Mouse (Mus musculus) limb, embryonic 10.5 days (tissue): ENCODE results near the gene Vtcn1. TPM values are rescaled to one million over a fixed set of nuclear protein-coding genes. Genes with fewer than 3 reads are reported as not detected.

ENCODE experiments used
- DNase-seq: peaks from one replicate; pipeline ENCODE4 v3.0.0-alpha.2; 2017; ENCODE audit warnings: low spot score
- H3K27ac ChIP-seq: fragments of 300-500 bp; sonication (generic); 2 replicates; pipeline ENCODE4 v1.5.1; 2016; ENCODE audit warnings: mild to moderate bottlenecking
- H3K27me3 ChIP-seq: fragments of 300-500 bp; sonication (generic); 2 replicates; pipeline ENCODE4 v1.6.1; 2016; ENCODE audit warnings: low read depth, mild to moderate bottlenecking; ENCODE audit not compliant: poor library complexity, severe bottlenecking
- H3K36me3 ChIP-seq: fragments of 300-500 bp; sonication (generic); 2 replicates; pipeline ENCODE4 v1.6.1; 2016; ENCODE audit warnings: mild to moderate bottlenecking, moderate library complexity
- H3K4me1 ChIP-seq: fragments of 300-500 bp; sonication (generic); 2 replicates; pipeline ENCODE4 v1.6.1; 2016
- H3K4me3 ChIP-seq: fragments of 300-500 bp; sonication (generic); 2 replicates; pipeline ENCODE4 v1.5.1; 2016; ENCODE audit warnings: mild to moderate bottlenecking, moderate library complexity
- H3K9me3 ChIP-seq: fragments of 300-500 bp; sonication (generic); replicated peaks from 2 replicates; pipeline ENCODE4 v1.6.1; 2016; ENCODE audit warnings: mild to moderate bottlenecking
- WGBS: fragments of 180-500 bp; shearing (Covaris S2); methylation state at CpG from one replicate; pipeline ENCODE4 v1.1.7; 2016; 5-methylcytosine and 5-hydroxymethylcytosine counted together
- polyA plus RNA-seq: library from polyadenylated mRNA; unstranded; fragments of >200 nt; fragmentation: Nextera tagmentation; extraction: Ambion mirVana; gene quantifications from 2 replicates; pipeline ENCODE4 v1.2.1, GENCODE M21; 2016

Vtcn1 gene
- polyA plus RNA-seq, 1 experiment from 2014 or later: not detected

- WGBS: 85% methylated on average over 23 of the region's 23 CpGs
- Histone ChIP-seq H3K4me1 (peaks cover 10% of the 10 kb centered on the region; the same call in 1 of the 2 replicates), H3K27me3 (no peaks in the 10 kb centered on the region), H3K27ac (no peak overlapping the region), H3K36me3 (no peaks in the 10 kb centered on the region), H3K9me3 (no peaks in the 10 kb centered on the region), H3K4me3 (no peak overlapping the region)
- no peak for DNase-seq
These were observed 36.3 kb downstream of the Vtcn1 start for GRCm38 (mm10) chr3:100861307-100862303.

- 0 out of 2 replicates have a peak, but pooled peaks cover 4% of the 10 kb centered on the region for H3K4me1 ChIP-seq
- H3K27ac ChIP-seq: no peak overlapping the region
- no peaks in the 10 kb centered on the region for H3K27me3 ChIP-seq
- 80% methylated on average over 5 of the region's 5 CpGs for WGBS
- DNase-seq: no peak
- H3K9me3 ChIP-seq: no peaks in the 10 kb centered on the region
- H3K4me3 ChIP-seq: no peak overlapping the region
- no peaks in the 10 kb centered on the region for H3K36me3 ChIP-seq
These were observed 41.7 kb downstream of the Vtcn1 start for GRCm38 (mm10) chr3:100866946-100867345.

GRCm38 (mm10) chr3:100877057-100877456 lies 51.8 kb downstream of the Vtcn1 start:
- H3K27ac ChIP-seq: no peak overlapping the region
- no peaks in the 10 kb centered on the region for H3K9me3 ChIP-seq
- DNase-seq: no peak
- H3K4me3 ChIP-seq: no peak overlapping the region
- H3K36me3 ChIP-seq: no peaks in the 10 kb centered on the region
- WGBS: 91% methylated on average over 4 of the region's 4 CpGs
- no peaks in the 10 kb centered on the region for H3K4me1 ChIP-seq
- H3K27me3 ChIP-seq: no peaks in the 10 kb centered on the region

DNA sequence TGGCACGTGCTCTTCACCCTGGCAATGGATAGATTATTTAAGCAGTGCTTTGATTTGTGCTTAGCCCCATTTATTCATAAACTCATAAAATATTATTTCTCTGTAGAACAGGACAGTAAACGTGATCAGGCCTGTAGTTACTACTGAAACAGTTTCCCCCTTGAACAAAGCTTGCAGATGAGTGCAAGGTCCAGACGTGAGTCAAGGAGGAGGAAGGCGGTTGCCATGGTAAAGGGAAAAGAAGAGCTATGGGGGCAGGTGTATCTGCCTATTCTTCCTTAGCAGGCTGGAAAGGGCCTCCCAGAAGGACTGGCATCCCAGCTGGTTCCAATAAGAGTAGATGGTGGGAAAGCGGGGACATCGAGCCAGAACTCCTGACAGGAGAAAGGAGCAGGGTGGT lies 56.1 kb downstream of the Vtcn1 start:
- 80% methylated on average over 6 of the region's 6 CpGs for WGBS
- Histone ChIP-seq H3K27me3 (no peaks in the 10 kb centered on the region), H3K9me3 (no peaks in the 10 kb centered on the region), H3K27ac (no peak overlapping the region), H3K36me3 (no peaks in the 10 kb centered on the region), H3K4me1 (no peaks in the 10 kb centered on the region), H3K4me3 (no peak overlapping the region)
- no peak for DNase-seq

DNA sequence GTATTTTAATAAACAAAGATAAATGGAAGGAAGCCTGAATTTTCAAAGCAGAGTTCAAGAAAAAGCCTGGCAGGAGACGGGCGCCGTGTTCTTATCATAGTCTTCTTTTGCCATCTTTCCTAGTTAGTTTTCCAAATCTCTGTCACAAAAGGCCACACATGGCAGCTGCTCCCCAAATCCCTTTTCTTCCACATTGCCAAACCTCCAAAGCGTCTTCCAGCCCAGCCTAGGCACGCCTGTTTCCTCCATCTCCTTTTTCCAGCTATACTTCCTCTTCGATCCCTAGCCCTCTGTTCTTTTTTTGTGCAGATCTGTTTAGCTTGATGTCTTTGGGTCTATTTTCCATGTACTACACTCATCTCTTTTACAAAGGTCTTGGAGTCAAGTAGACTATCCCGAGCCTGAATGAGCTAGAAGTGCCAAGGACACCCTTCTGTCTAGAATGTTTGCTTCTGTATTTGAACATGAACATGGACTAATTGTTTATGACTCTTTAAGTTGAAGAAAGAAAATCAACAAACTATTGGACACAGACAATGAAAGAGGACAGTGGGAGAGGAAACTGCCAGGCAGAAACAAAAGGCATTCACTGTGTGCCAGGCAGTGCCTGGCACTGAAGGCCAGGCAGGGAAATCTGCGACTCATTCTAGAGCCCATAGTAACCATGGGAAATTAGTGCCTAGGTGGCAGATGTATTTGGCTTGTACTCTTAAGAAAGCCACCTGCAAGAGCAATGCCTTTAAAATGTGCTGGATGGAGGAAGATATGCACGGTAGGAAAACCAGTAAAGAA lies 56.8 kb downstream of the Vtcn1 start:
- H3K4me3 ChIP-seq: no peak overlapping the region
- H3K27ac ChIP-seq: no peak overlapping the region
- no peaks in the 10 kb centered on the region for H3K36me3 ChIP-seq
- WGBS: 91% methylated on average over 9 of the region's 9 CpGs
- no peak for DNase-seq
- H3K27me3 ChIP-seq: no peaks in the 10 kb centered on the region
- H3K4me1 ChIP-seq: no peaks in the 10 kb centered on the region
- H3K9me3 ChIP-seq: no peaks in the 10 kb centered on the region

DNA sequence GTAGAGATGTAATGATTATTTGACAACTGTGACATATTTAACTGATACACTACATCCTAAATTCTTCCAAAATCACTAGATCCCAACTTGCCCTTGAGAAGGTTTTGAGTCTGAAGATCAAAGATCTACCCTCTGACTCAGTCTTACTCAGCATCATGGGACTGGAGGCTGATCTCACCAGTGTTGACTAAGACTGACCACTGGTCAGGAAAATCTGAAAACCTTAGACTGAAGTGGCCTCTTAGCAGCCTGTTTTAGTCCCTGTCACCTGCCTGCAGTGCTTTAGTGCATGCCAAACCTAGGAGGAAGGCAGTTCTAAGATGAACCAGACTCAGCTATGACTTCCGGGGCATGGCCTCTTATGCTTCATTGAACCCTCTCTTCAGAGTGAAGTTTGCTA lies 64.0 kb downstream of the Vtcn1 start:
- Histone ChIP-seq H3K4me3 (no peak overlapping the region), H3K27me3 (no peaks in the 10 kb centered on the region)
- 91% methylated on average over 1 of the region's 1 CpGs for WGBS

GRCm38 (mm10) chr3:100890406-100890805 lies 65.1 kb downstream of the Vtcn1 start:
- WGBS: 92% methylated on average over 3 of the region's 3 CpGs
- H3K4me3 ChIP-seq: no peak overlapping the region
- no peaks in the 10 kb centered on the region for H3K27me3 ChIP-seq
- no peaks in the 10 kb centered on the region for H3K36me3 ChIP-seq
- H3K4me1 ChIP-seq: peaks cover 13% of the 10 kb centered on the region
- DNase-seq: no peak
- H3K27ac ChIP-seq: no peak overlapping the region
- no peaks in the 10 kb centered on the region for H3K9me3 ChIP-seq

More for the DNA sequence above, 64.0 kb downstream of the Vtcn1 start:
- H3K4me1 ChIP-seq: peaks cover 13% of the 10 kb centered on the region
- no peaks in the 10 kb centered on the region for H3K9me3 ChIP-seq
- no peaks in the 10 kb centered on the region for H3K36me3 ChIP-seq
- no peak for DNase-seq
- no peak overlapping the region for H3K27ac ChIP-seq

DNA sequence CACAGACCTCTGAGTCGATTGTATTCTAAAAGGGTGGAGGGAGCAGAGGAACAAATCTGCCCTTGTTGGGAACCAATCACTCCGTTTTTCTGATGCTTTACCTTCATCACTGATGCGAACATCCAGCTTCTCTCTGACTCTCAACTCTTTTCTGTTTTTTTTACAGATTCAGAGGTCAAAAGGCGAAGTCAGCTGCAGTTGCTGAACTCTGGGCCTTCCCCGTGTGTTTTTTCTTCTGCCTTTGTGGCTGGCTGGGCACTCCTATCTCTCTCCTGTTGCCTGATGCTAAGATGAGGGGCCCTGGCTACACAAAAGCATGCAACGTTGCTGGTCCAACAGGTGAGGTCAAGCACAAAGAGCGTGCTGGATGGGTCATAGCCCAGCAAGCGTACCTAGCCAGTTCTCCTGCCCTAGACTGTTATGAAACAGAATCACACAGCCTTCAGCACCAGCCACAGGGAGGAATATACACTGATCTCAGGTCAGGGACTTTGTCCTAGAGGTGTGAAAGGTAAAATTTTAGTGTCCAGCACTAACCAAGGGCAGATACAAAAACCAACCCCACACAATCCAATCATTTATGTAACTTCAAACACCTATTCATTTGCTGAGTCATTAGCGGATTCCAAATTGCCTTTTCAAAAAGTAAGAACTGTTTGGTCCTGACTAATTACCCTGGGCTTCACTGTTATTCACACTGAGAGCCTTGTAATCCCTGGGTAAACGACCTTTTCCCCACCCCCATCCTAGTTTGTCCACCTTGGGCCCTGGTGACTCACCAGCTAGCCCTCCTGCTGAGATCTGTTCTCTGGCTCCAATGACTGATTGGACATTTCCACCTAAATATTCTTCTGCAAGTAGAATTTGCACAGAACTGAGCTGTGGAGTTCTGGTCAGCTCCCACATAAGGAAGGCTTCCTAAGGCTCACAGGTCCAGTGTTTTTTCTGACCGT lies 67.4 kb downstream of the Vtcn1 start:
- Histone ChIP-seq H3K27ac (peak overlapping the region; percentile 58; the same call in 1 of the 2 replicates), H3K36me3 (no peaks in the 10 kb centered on the region), H3K4me3 (no peak overlapping the region), H3K27me3 (no peaks in the 10 kb centered on the region), H3K4me1 (peaks cover 13% of the 10 kb centered on the region), H3K9me3 (no peaks in the 10 kb centered on the region)
- DNase-seq: no peak
- WGBS: 63% methylated on average over 11 of the region's 11 CpGs

- Histone ChIP-seq H3K36me3 (no peaks in the 10 kb centered on the region), H3K9me3 (no peaks in the 10 kb centered on the region), H3K4me1 (peaks cover 13% of the 10 kb centered on the region), H3K27me3 (no peaks in the 10 kb centered on the region), H3K27ac (no peak overlapping the region), H3K4me3 (no peak overlapping the region)
- no peak for DNase-seq
- WGBS: 82% methylated on average over 6 of the region's 6 CpGs
These were observed 70.2 kb downstream of the Vtcn1 start for GRCm38 (mm10) chr3:100895500-100895899.

DNA sequence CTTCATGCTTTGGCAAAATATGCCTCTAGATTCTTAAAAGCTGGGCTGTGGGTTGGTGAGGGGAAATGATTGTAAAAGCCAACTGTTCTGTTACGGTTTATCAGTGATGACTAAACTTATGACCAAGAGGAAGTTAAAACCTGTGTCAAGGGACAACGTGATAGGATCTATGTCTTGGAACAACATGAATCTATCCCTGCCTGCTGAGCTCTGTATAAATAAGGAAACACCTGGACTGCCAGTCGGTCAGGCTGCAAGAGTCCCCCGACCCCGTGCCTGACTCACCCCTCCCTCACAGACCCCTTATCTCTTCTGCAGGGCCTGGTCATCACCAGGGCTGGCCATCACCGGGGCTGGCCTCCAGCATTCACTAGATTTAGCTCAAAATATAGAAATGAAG lies 80.9 kb downstream of the Vtcn1 start:
- Histone ChIP-seq H3K4me3 (no peak overlapping the region), H3K27me3 (no peaks in the 10 kb centered on the region), H3K4me1 (peaks cover 11% of the 10 kb centered on the region), H3K27ac (no peak overlapping the region), H3K9me3 (no peaks in the 10 kb centered on the region), H3K36me3 (no peaks in the 10 kb centered on the region)
- no peak for DNase-seq
- 71% methylated on average over 6 of the region's 6 CpGs for WGBS

DNA sequence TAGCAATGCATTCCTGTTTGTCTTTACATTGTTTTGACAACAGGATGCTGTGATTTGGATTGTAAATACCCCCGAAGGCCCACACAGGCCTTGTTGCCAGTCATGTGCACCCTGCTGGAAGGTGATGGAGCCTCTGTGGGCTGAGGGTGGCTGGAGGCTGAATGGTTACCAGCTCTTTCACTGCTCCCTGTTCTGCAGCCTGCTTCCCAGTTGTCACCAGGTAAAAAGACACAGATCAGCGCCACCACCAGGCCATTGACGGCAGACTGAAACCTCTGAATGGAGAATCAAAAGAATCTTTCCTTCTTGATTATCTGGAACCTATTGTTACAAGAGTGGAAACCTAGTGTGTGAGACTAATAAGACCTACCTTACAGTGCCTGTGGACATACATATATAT lies 81.7 kb downstream of the Vtcn1 start:
- no peak for DNase-seq
- H3K4me1 ChIP-seq: peaks cover 19% of the 10 kb centered on the region
- WGBS: 36% methylated on average over 3 of the region's 3 CpGs

DNA sequence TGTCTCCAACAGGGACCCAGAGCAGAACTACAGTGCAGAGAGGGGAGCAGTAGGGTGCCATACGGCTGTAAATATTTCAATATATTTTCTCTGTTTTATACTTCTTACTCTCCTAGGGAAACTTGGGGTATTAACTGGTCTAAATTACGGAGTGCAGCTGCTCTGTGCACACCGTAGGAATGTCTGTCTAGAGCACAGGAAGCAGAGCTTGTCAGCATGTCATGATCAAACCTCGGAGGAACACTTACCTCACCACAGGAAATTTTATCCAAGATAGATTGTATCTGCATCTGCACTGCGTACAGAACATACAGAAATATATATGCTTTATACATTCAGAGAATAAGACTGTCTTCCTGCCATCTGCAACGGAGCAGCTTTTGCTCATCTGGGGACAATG lies 83.3 kb downstream of the Vtcn1 start:
- Histone ChIP-seq H3K27ac (0 out of 2 replicates have a peak overlapping the region, but pooled peaks have one; percentile 3), H3K36me3 (no peaks in the 10 kb centered on the region), H3K27me3 (no peaks in the 10 kb centered on the region), H3K4me3 (no peak overlapping the region), H3K9me3 (no peaks in the 10 kb centered on the region), H3K4me1 (peaks cover 22% of the 10 kb centered on the region)
- WGBS: 73% methylated on average over 6 of the region's 6 CpGs
- DNase-seq: no peak

More for the DNA sequence above, 81.7 kb downstream of the Vtcn1 start:
- Histone ChIP-seq H3K27me3 (no peaks in the 10 kb centered on the region), H3K36me3 (no peaks in the 10 kb centered on the region), H3K27ac (no peak overlapping the region), H3K9me3 (no peaks in the 10 kb centered on the region), H3K4me3 (no peak overlapping the region)
